Mouse (Mus musculus): Measurements from ENCODE around the gene Gng10. TPM values are rescaled to one million over a fixed set of nuclear protein-coding genes. Genes with fewer than 3 reads are reported as not detected.

The Gng10 gene
- polyA plus RNA-seq, 1 experiment from 2014 or later: 38.4 TPM

- Histone ChIP-seq H3K27ac (ENCODE audit: low read length) (no peak overlapping the region), H3K4me3 (ENCODE audit: low read depth, low read length) (no peak overlapping the region), H3K4me1 (ENCODE audit: insufficient read depth, low read depth, low read length) (no peaks in the 10 kb centered on the region), H3K9me3 (ENCODE audit: low read length) (no peaks in the 10 kb centered on the region), H3K9ac (replicated peaks; ENCODE audit: low read depth) (no peak overlapping the region), H3K36me3 (ENCODE audit: insufficient read depth, low read length) (no peaks in the 10 kb centered on the region), H3K4me2 (replicated peaks; ENCODE audit: low read depth, low read length) (no peak overlapping the region), H3K27me3 (replicated peaks; ENCODE audit: insufficient read depth, low read length) (no peaks in the 10 kb centered on the region)
- ATAC-seq (no peak), DNase-seq (ENCODE audit: low spot score) (no peak)
- TF ChIP-seq EP300 (IDR thresholded peaks at IDR 0.05) (no peak), CTCF (IDR thresholded peaks at IDR 0.05) (no peak)
- 52% methylated on average over 5 of the region's 5 CpGs for WGBS
These were observed 42.7 kb upstream of the Gng10 start for GRCm38 (mm10) chr4:58992195-58992594.

GRCm38 (mm10) chr4:58994762-58995161 is 40.1 kb upstream of the Gng10 start, which contains the start of gene Dnajc25:
Dnajc25 (plus strand) TSS chr4:58995062.
- DNase-seq (ENCODE audit: low spot score) (no peak), ATAC-seq (no peak)
- Histone ChIP-seq H3K27ac (ENCODE audit: low read length) (no peak within 1 kb of the TSS), H3K4me1 (ENCODE audit: insufficient read depth, low read depth, low read length) (no peaks in the 10 kb centered on the region), H3K9me3 (ENCODE audit: low read length) (no peaks in the 10 kb centered on the region), H3K4me3 (ENCODE audit: low read depth, low read length) (no peak within 1 kb of the TSS), H3K36me3 (ENCODE audit: insufficient read depth, low read length) (no peaks in the 10 kb centered on the region), H3K4me2 (replicated peaks; ENCODE audit: low read depth, low read length) (no peak within 1 kb of the TSS), H3K27me3 (replicated peaks; ENCODE audit: insufficient read depth, low read length) (no peaks in the 10 kb centered on the region), H3K9ac (replicated peaks; ENCODE audit: low read depth) (no peak within 1 kb of the TSS)
- WGBS: 61% methylated on average over 4 of the region's 4 CpGs
- TF ChIP-seq CTCF (IDR thresholded peaks at IDR 0.05): no peak
- TF ChIP-seq EP300 (IDR thresholded peaks at IDR 0.05): no peak

- Histone ChIP-seq H3K27ac (ENCODE audit: low read length) (no peak overlapping the region), H3K9me3 (ENCODE audit: low read length) (no peaks in the 10 kb centered on the region), H3K27me3 (replicated peaks; ENCODE audit: insufficient read depth, low read length) (no peaks in the 10 kb centered on the region), H3K36me3 (ENCODE audit: insufficient read depth, low read length) (no peaks in the 10 kb centered on the region), H3K9ac (replicated peaks; ENCODE audit: low read depth) (no peak overlapping the region), H3K4me1 (ENCODE audit: insufficient read depth, low read depth, low read length) (no peaks in the 10 kb centered on the region), H3K4me3 (ENCODE audit: low read depth, low read length) (no peak overlapping the region), H3K4me2 (replicated peaks; ENCODE audit: low read depth, low read length) (no peak overlapping the region)
- TF ChIP-seq CTCF (IDR thresholded peaks at IDR 0.05) (no peak), EP300 (IDR thresholded peaks at IDR 0.05) (no peak)
- no peak for ATAC-seq
- DNase-seq (ENCODE audit: low spot score): no peak
- WGBS: 43% methylated on average over 8 of the region's 8 CpGs
These were observed 39.6 kb upstream of the Gng10 start for GRCm38 (mm10) chr4:58995251-58995693.

- ATAC-seq (no peak), DNase-seq (ENCODE audit: low spot score) (no peak)
- H3K36me3 ChIP-seq (ENCODE audit: insufficient read depth, low read length): no peaks in the 10 kb centered on the region
- no peaks in the 10 kb centered on the region for H3K9me3 ChIP-seq (ENCODE audit: low read length)
- WGBS: 45% methylated on average over 5 of the region's 5 CpGs
- no peaks in the 10 kb centered on the region for H3K4me1 ChIP-seq (ENCODE audit: insufficient read depth, low read depth, low read length)
- H3K4me3 ChIP-seq (ENCODE audit: low read depth, low read length): no peak overlapping the region
- H3K27me3 ChIP-seq (replicated peaks; ENCODE audit: insufficient read depth, low read length): no peaks in the 10 kb centered on the region
- no peak overlapping the region for H3K9ac ChIP-seq (replicated peaks; ENCODE audit: low read depth)
- TF ChIP-seq CTCF (IDR thresholded peaks at IDR 0.05) (no peak), EP300 (IDR thresholded peaks at IDR 0.05) (no peak)
- H3K27ac ChIP-seq (ENCODE audit: low read length): no peak overlapping the region
- no peak overlapping the region for H3K4me2 ChIP-seq (replicated peaks; ENCODE audit: low read depth, low read length)
These were observed 37.8 kb upstream of the Gng10 start for GRCm38 (mm10) chr4:58997081-58997480.

GRCm38 (mm10) chr4:58998688-58999087 is 36.2 kb upstream of the Gng10 start:
- Histone ChIP-seq H3K9ac (replicated peaks; ENCODE audit: low read depth) (no peak overlapping the region), H3K9me3 (ENCODE audit: low read length) (no peaks in the 10 kb centered on the region), H3K4me2 (replicated peaks; ENCODE audit: low read depth, low read length) (no peak overlapping the region), H3K36me3 (ENCODE audit: insufficient read depth, low read length) (no peaks in the 10 kb centered on the region), H3K4me1 (ENCODE audit: insufficient read depth, low read depth, low read length) (no peaks in the 10 kb centered on the region), H3K27me3 (replicated peaks; ENCODE audit: insufficient read depth, low read length) (no peaks in the 10 kb centered on the region), H3K4me3 (ENCODE audit: low read depth, low read length) (no peak overlapping the region), H3K27ac (ENCODE audit: low read length) (no peak overlapping the region)
- DNase-seq (ENCODE audit: low spot score) (no peak), ATAC-seq (no peak)
- WGBS: 62% methylated on average over 1 of the region's 1 CpGs
- TF ChIP-seq EP300 (IDR thresholded peaks at IDR 0.05): no peak
- TF ChIP-seq CTCF (IDR thresholded peaks at IDR 0.05): no peak

GRCm38 (mm10) chr4:58999686-59000085 is 35.2 kb upstream of the Gng10 start:
- DNase-seq (ENCODE audit: low spot score) (peak; percentile 88), ATAC-seq (no peak)
- peaks cover 4% of the 10 kb centered on the region; the same call in 1 of the 2 replicates for H3K4me1 ChIP-seq (ENCODE audit: insufficient read depth, low read depth, low read length)
- no peak overlapping the region for H3K27ac ChIP-seq (ENCODE audit: low read length)
- H3K9me3 ChIP-seq (ENCODE audit: low read length): no peaks in the 10 kb centered on the region
- no peak overlapping the region for H3K9ac ChIP-seq (replicated peaks; ENCODE audit: low read depth)
- H3K27me3 ChIP-seq (replicated peaks; ENCODE audit: insufficient read depth, low read length): no peaks in the 10 kb centered on the region
- H3K4me2 ChIP-seq (replicated peaks; ENCODE audit: low read depth, low read length): no peak overlapping the region
- no peaks in the 10 kb centered on the region for H3K36me3 ChIP-seq (ENCODE audit: insufficient read depth, low read length)
- no peak for TF ChIP-seq EP300 (IDR thresholded peaks at IDR 0.05)
- peak; percentile 95 for TF ChIP-seq CTCF (IDR thresholded peaks at IDR 0.05)
- 9% methylated on average over 2 of the region's 2 CpGs for WGBS
- H3K4me3 ChIP-seq (ENCODE audit: low read depth, low read length): no peak overlapping the region

GRCm38 (mm10) chr4:59000614-59001013 is 34.3 kb upstream of the Gng10 start:
- Histone ChIP-seq H3K36me3 (ENCODE audit: insufficient read depth, low read length) (no peaks in the 10 kb centered on the region), H3K9me3 (ENCODE audit: low read length) (no peaks in the 10 kb centered on the region), H3K4me2 (replicated peaks; ENCODE audit: low read depth, low read length) (no peak overlapping the region), H3K4me3 (ENCODE audit: low read depth, low read length) (no peak overlapping the region), H3K4me1 (ENCODE audit: insufficient read depth, low read depth, low read length) (peaks cover 4% of the 10 kb centered on the region; the same call in 1 of the 2 replicates), H3K27ac (ENCODE audit: low read length) (no peak overlapping the region), H3K27me3 (replicated peaks; ENCODE audit: insufficient read depth, low read length) (no peaks in the 10 kb centered on the region), H3K9ac (replicated peaks; ENCODE audit: low read depth) (no peak overlapping the region)
- peak; percentile 67 for TF ChIP-seq CTCF (IDR thresholded peaks at IDR 0.05)
- no peak for TF ChIP-seq EP300 (IDR thresholded peaks at IDR 0.05)
- WGBS: 0% methylated on average over 2 of the region's 2 CpGs
- DNase-seq (ENCODE audit: low spot score): peak; percentile 40
- no peak for ATAC-seq

Measured in lung, postnatal 0 days (tissue).